Mouse (Mus musculus): Measurements from ENCODE around the gene Olfr692. TPM values are rescaled to one million over a fixed set of nuclear protein-coding genes. Genes with fewer than 3 reads are reported as not detected.

Gene Olfr692
- total RNA-seq, 2 experiments from 2014 or later = not detected

DNA sequence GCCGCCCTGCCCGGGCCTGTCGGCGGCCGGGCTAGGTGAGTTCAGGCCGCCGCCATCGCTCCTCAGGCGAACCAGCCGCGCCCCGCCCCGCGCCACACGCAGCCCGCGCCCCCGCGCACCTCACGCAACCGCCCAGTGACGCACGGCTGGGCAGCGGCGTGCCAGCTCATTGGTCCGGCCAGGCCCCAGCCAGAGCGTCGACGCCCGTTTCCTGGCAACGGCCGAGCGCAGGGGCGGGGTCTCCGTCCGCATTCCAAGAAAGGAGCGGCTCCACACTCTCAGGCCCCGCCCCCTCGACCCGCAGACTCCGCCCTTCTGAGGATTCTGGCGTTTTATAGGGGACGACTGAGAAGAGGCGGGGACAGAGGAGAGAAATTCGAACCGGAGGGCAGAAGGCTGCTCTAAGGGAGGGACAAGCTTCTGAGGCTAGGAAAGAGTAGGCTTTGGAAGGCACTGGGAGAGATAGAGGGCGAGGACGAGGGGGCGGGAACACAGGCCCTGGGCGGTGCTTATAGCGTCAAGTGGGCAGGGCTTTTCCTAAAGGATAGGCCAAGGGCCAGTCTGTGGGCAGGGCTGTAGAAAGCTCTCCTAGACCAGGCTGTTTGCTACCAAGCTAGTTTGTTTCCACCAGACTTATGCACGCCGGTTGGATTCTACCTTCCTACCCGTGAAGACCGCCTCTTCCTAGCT, 32.0 kb downstream of the Olfr692 start, which contains the start of gene Fam160a2:
TSS of gene Fam160a2 (minus strand) at position 120 of the 690 bp plus-strand sequence.
- intact Hi-C loops (cut with DNase I) = no loop called here
- peak; percentile 100 for DNase-seq

- intact Hi-C loops (cut with DNase I) = no loop called here
- DNase-seq = no peak
These were observed 36.2 kb downstream of the Olfr692 start, which contains the start of gene Cnga4 for GRCm38 (mm10) chr7:105404268-105404667. TSS of gene Cnga4 (plus strand) at chr7:105404568.

- intact Hi-C loops (cut with DNase I) = no loop called here
- DNase-seq = no peak
These were observed 38.3 kb downstream of the Olfr692 start for GRCm38 (mm10) chr7:105406322-105406721.

DNA sequence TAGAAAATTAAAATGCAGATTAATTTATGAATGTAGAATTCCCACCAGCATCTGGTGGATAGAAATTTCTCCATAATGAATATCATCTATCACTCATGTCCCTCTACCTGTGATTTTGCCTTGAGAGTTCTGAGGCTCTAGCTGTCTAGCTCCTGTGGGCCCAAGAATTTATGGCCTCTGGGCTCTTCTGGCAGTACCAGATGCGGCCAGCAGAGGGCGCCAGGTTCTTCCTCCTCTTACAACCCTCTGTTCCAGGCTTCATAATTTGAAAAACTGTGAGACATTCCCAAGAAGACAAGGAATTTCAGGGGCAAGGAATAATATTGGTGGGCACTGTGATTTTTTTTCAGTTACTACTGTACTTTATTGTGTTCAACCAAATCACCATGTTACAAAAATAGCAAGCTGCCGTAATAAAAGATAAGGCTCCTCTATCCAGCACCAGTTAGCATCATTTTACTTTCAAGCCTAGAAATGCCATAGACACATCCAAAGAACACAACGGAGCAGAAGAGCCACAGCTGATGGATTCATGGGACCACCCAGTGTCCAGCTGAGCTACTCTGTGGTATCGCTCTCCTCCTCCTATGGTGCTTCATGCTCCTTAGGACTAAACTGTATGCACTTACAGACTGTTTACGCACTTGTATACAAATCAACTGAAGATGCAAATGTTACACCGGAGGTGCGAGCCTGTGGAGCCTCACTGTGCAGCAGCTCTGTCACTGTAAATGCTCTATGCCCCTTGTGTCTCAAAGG, 44.0 kb downstream of the Olfr692 start:
- DNase-seq = peak; percentile 79
- intact Hi-C loops (cut with DNase I) = loop anchor here (5.0 kb wide), 1 partner anchor 65 kb away; no protein-coding TSS in a partner anchor

- intact Hi-C loops (cut with DNase I) = loop anchor here (5.0 kb wide), 1 partner anchor 63 kb away; no protein-coding TSS in a partner anchor
- DNase-seq = no peak
These were observed 46.4 kb downstream of the Olfr692 start for GRCm38 (mm10) chr7:105414385-105414784.

DNA sequence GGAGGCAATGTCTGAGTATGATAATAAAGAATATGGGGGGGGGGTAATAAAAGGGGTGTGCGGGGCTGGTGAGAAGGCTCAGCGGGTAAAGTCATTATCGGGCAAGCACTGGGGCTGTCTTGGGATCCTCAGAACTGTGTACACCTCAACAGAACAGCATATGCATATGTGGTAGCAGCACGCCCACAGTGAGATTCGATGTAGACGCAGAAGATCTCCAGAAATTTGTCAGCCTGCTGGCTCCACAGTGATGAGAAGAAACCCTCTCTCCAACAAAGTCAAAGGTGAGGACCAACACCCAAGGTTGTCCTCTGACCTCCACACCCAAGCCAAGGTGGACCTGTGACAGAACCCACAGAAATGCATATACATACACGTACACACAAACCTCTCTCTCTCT, 48.5 kb downstream of the Olfr692 start:
- intact Hi-C loops (cut with DNase I) = no loop called here

DNA sequence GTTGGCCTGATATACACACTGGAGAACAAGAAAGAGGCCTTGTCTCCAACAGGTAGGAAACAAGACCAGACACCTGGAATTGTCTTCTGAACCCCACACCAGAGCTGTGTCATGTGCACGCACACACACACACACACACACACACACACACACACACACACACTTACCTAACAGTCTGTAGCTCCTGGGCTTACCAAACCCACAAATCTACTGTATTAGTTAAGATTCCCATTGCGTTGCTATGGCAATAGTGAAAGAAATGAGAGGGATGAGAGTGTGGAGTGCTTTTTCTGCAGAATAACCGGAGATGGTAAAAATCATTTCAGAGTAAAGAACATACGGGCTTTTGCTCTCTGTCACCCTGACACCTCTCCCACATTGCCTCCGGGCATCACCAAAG, 50.1 kb downstream of the Olfr692 start:
- intact Hi-C loops (cut with DNase I) = no loop called here
- DNase-seq = no peak

More for the DNA sequence above, 48.5 kb downstream of the Olfr692 start:
- DNase-seq = no peak

Other genes starting within 250 kb of the Olfr692 start
- not detected for gene Olfr683, start 221.2 kb upstream of the Olfr692 start, total RNA-seq (2021)
- not detected for gene Olfr684, start 204.6 kb upstream of the Olfr692 start, total RNA-seq (2021)
- not detected for gene Olfr685, start 182.2 kb upstream of the Olfr692 start, total RNA-seq (2021)
- gene Olfr686, start 160.7 kb upstream of the Olfr692 start, total RNA-seq (2021) = not detected
- not detected for gene Olfr688, start 80.1 kb upstream of the Olfr692 start, total RNA-seq (2021)
- not detected for gene Olfr689, start 57.1 kb upstream of the Olfr692 start, total RNA-seq (2021)
- under 1 TPM; 0.26 to 0.44 TPM for gene Olfr690, start 34.1 kb upstream of the Olfr692 start, total RNA-seq (2021)
- under 1 TPM; 0.34 to 0.38 TPM for gene Olfr691, start 26.0 kb upstream of the Olfr692 start, total RNA-seq (2021)
- not detected for gene Gm5901, start 6.8 kb downstream of the Olfr692 start, total RNA-seq (2021)
- gene Fam160a2, start 31.8 kb downstream of the Olfr692 start, total RNA-seq (2021) = 10 to 100 TPM; 49.9 to 56.6 TPM
- gene Cnga4, start 36.3 kb downstream of the Olfr692 start, total RNA-seq (2021) = under 1 TPM; 0.14 to 0.32 TPM
- gene Cckbr, start 57.5 kb downstream of the Olfr692 start, total RNA-seq (2021) = 1 to 10 TPM; 4.2 to 6.1 TPM
- 10 to 100 TPM; 11.7 to 13.8 TPM for gene Cavin3, start 114.1 kb downstream of the Olfr692 start, total RNA-seq (2021)
- 10 to 100 TPM; 59.3 to 65.7 TPM for gene Smpd1, start 186.1 kb downstream of the Olfr692 start, total RNA-seq (2021)
- 100 to 1,000 TPM; 327 to 331 TPM for gene Apbb1, start 213.4 kb downstream of the Olfr692 start, total RNA-seq (2021)
- under 1 TPM in 1 of 2 experiments, not detected in 1; 0.26 TPM for gene Hpx, start 231.9 kb downstream of the Olfr692 start, total RNA-seq (2021)

All from left cerebral cortex, postnatal 4 days (tissue).